Mouse (Mus musculus) heart, adult 9 months (tissue): Measurements from ENCODE around the gene Higd1c.
"Not testable (repeated sequence)": the region's sequence is repeated elsewhere in the genome, so short reads cannot be mapped to it uniquely, and the experiment has no call there.

Source experiments
- DNase-seq, 2 experiments: peaks; one replicate each; pipeline ENCODE4 v3.0.0; 2022; ENCODE audit warnings: low spot score in 2 of 2

Gene Higd1c

GRCm38 (mm10) chr15:100355876-100356275 is 8.5 kb upstream of the Higd1c start:
- no peak for DNase-seq

GRCm38 (mm10) chr15:100365967-100366366 is 1.6 kb downstream of the Higd1c start:
- not testable (repeated sequence) for DNase-seq

GRCm38 (mm10) chr15:100367119-100367518 is 2.8 kb downstream of the Higd1c start:
- no peak for DNase-seq

- DNase-seq, result peak; percentile 12 to 54
Measured at GRCm38 (mm10) chr15:100375066-100375465, 10.7 kb downstream of the Higd1c start.

GRCm38 (mm10) chr15:100377847-100378505 is 13.6 kb downstream of the Higd1c start:
- DNase-seq, result not testable (repeated sequence)

- no peak for DNase-seq
Measured at GRCm38 (mm10) chr15:100379658-100380057, 15.3 kb downstream of the Higd1c start.

GRCm38 (mm10) chr15:100380104-100380503 is 15.8 kb downstream of the Higd1c start:
- no peak for DNase-seq

- DNase-seq, result no peak
Measured at GRCm38 (mm10) chr15:100385705-100386104, 21.4 kb downstream of the Higd1c start.

- DNase-seq, result no peak
Measured at GRCm38 (mm10) chr15:100387544-100388223, 23.3 kb downstream of the Higd1c start.

GRCm38 (mm10) chr15:100388224-100388835 is 24.0 kb downstream of the Higd1c start:
- DNase-seq, result no peak

- no peak for DNase-seq
Measured at GRCm38 (mm10) chr15:100388886-100389285, 24.5 kb downstream of the Higd1c start.

- no peak for DNase-seq
Measured at GRCm38 (mm10) chr15:100391066-100391465, 26.7 kb downstream of the Higd1c start.

GRCm38 (mm10) chr15:100391599-100391998 is 27.3 kb downstream of the Higd1c start:
- no peak for DNase-seq

- DNase-seq, result no peak
Measured at GRCm38 (mm10) chr15:100393016-100393415, 28.7 kb downstream of the Higd1c start.

- DNase-seq, result no peak
Measured at GRCm38 (mm10) chr15:100395561-100395960, 31.2 kb downstream of the Higd1c start.

GRCm38 (mm10) chr15:100400592-100401250 is 36.4 kb downstream of the Higd1c start:
- DNase-seq, result no peak

- DNase-seq, result no peak
Measured at GRCm38 (mm10) chr15:100401811-100402210, 37.5 kb downstream of the Higd1c start.

GRCm38 (mm10) chr15:100402347-100402746 is 38.0 kb downstream of the Higd1c start:
- no peak for DNase-seq

GRCm38 (mm10) chr15:100402798-100403197 is 38.5 kb downstream of the Higd1c start:
- DNase-seq, result no peak

GRCm38 (mm10) chr15:100403318-100404000 is 39.1 kb downstream of the Higd1c start:
- no peak for DNase-seq

GRCm38 (mm10) chr15:100406088-100406487 is 41.7 kb downstream of the Higd1c start:
- no peak for DNase-seq
